Mouse (Mus musculus) cortical plate, adult 2 months (tissue): ENCODE measurements at regions not wholly inside any gene's neighbourhood (a gene's known extent, or its start where the extent isn't known, plus 50 kb on each side); places are given as distances from the start of the nearest gene placed in this dataset.

Experiments used
- CTCF ChIP-seq: fragments of 200-500 bp; IDR thresholded peaks from 2 replicates; pipeline ENCODE4 v1.5.1; 2011; ENCODE audit warnings: mild to moderate bottlenecking, control low read depth, low read length; ENCODE audit not compliant: insufficient read depth; ENCODE audit errors: extremely low read depth
- POLR2A ChIP-seq: fragments of 200-500 bp; IDR thresholded peaks from 2 replicates; pipeline ENCODE4 v1.6.1; 2011; ENCODE audit warnings: mild to moderate bottlenecking, low read length, control low read depth; ENCODE audit not compliant: insufficient read depth; ENCODE audit errors: extremely low read depth

DNA sequence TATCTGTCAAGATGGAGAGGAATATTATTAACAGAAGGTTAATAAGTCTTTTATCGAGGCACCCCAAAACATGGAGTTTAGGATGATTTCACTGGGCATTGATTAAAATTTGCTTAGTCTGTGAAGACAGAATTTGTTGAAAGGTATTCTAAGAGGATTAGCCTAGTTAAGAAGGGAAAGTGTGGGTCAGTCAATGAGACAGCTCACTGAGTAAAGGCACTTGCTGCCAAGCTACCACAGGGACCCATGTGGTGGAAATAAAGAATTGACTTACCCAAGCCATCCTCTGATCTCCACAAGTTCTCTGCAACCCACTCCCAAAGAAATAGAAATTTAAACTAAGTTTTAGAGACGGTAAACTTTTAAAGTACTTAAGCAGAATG, 63.0 kb upstream of the Man1a2 start:
- TF ChIP-seq CTCF (no peak), POLR2A (no peak)
